Mouse (Mus musculus) Muller cell, postnatal 12 days (primary cell): ENCODE measurements around the gene Scn11a.

ENCODE experiments used
- DNase-seq: peaks from one replicate; pipeline ENCODE4 v3.0.0-alpha.2; 2015; ENCODE audit errors: inconsistent ontology term

Gene Scn11a

DNA sequence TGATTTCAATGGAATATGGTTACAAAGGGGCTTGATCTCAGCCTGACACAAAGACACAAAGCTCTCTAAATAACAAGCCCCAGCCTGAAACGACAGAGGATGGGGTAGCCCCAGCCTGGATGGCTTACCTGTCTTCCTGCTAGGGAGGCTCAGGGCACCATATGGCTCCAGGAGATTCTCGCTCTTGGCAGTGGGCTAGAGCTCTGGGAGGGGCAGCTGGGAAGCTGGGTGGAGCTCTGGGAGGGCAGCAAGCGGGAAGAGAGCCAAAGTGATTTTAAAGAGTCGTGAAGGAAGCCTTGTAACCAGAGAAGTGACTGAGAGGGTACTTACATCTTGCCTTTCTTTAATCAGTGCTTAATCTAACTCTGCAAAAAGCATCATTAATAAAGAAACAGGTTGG, at the start of gene Scn11a:
Gene Scn11a, minus strand, starts transcription at position 160 of the 400 bp plus-strand sequence.
- no peak for DNase-seq

DNA sequence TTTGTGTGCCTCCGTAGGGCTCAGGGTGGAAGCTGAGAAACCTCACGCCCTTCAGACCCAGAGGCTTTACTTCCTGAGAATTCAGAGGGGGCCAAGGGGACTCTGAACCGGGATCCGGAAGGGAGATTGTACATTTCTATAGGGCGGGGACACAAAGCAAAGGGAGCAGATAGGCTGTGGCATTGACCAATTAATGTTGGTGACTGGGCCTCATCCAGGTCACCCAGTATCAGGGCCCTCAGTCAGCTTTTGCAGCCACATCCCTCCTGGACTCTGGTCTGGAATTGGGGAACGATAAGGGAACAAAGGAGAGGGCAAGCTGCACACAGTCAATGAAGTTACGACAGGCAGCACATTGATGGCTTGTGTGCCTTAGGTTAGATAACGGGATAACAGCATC, 28.9 kb upstream of the Scn11a start:
- no peak for DNase-seq

DNA sequence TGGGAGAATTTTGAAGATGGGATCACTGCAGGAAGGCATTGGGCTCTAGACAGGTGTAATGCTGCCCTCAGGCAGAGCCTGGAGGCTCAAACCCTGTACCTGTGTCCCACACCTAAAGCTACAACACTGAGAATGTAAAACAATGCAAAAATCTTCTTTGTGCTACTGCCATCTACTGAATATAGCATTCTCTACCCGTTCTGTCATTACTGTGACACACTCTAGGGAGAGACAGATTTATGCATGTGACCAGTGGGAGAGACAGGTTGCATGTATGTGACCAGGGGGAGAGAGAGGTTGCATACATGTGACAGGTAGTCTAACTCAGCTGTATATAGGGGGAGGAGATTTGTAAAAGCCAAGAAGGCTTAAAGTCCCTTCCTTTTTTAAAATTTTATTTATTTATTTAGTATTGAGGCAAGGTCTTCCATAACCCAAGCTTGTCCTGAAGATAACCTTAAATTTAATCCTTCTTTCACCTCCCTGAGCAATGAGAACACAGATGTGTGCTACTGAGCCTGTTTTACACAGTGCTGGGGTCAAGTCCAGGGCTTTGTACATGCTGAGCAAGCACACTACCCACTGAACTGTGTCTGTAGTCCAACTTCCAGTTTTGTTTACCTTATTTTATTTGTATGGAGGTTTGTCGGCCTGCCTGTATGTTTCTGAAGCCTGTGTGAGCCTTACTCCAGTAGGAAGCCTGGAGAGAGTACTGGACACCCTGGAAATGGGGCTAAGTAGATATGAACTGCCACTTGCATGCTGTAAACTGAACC, 28.0 kb upstream of the Scn11a start:
- no peak for DNase-seq

DNA sequence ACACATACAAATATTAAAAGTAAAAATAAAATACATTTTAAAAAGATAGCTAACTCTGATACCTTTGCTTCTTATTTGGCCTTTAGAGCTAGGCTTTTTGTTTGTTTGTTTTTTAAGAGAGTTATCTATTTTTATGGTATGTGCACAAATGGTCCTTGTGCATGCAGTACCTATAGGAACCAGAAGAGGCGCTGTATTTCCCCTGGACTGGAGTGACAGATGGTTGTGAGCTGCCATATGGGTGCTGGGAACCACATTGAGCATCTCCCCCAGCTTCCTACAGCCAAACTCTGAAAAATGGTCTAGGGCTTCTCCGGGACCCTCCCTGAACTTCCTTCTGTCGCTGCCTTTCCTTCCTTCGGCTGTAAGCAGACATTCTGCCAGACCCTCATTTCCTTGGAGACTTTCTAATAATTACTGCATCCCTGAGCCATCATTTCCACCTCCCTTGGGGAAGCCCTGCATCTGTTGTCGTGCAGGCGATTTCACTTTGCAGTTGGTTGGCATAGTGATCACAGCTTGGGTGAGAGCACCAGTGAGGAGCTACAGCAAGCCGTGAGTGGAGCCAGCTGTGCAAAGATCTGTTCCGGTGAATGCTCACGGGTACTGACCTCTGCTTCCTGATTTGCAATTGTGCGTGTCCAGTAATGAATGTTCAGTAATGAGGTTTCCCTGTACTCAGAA, 27.2 kb upstream of the Scn11a start:
- DNase-seq, result no peak

DNA sequence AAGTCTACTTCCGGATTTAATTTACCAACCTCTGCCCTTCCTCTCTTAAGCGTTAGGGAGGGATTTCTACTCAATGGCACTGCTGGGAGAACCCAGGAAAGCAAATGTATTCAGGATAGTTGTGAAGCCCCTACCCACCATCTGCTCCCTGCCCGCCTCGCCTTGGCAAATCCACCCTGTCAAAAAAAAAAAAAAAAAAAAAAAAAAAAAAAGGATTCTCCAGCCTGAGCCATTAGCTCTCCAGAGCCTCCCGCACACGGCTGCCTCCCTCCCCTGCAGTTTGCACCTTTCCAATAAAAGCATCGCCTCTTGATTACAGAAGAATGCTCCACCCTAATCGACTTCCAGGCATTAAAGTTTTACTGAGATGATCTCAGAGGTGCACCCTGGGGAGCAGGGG, 24.0 kb upstream of the Scn11a start:
- no peak for DNase-seq

DNA sequence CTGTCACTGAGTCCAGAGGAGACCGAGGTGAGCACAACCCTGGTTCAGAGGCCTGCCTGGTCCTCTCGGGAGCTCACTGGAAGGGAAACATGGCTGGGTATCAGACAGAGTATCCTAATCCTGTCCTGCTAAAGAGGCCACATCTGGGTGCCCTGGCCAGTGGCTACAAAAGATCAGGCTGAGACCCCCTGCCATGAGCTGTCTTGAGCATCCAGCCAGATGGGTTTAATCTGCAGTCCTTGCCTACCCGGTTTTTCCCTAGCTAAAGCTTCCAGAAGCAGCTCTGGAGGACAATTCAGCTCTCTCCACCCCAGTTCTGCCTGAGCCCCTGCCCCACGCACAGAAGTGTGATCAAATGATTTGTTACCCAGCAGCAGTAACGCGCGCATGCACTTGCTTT, 23.4 kb upstream of the Scn11a start:
- DNase-seq, result no peak

DNA sequence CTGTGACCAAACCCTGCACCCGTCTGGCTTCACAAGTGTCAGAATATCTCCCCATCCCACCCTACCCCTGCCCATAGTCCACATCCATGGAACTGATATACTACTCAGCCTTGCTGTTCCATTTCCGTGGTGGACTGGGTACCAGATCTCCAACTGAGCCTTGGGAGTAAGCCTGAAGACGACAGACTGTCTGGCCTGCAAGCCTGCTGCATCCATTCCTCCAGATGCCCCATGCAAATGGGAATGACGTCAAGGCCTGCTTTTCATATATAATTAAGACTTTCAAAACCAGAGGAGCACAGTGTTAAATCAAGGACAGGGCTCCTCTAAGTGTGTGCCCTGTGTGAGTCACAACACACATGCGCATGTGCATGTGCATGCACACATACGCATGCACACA, 21.9 kb upstream of the Scn11a start:
- DNase-seq, result no peak

DNA sequence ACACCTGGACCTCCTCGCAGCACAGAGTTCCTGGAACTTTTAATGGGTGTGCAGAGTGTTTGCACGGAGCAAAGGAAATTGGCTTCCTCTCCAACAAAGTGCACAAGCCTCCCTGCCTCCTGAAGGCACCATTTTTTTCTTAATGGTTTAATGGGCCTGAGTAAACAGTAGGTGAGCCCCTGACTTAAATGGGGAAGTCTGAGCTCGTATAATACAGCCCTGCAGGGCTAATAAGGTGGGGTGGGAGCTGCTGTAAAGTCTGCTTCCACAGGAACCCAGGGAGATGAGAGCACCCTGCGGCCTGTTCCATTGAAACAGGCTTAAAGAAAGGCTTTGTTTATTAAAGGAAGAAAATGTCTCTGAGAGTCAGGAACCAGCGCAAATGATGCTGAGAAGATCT, 19.5 kb upstream of the Scn11a start:
- DNase-seq, result no peak

DNA sequence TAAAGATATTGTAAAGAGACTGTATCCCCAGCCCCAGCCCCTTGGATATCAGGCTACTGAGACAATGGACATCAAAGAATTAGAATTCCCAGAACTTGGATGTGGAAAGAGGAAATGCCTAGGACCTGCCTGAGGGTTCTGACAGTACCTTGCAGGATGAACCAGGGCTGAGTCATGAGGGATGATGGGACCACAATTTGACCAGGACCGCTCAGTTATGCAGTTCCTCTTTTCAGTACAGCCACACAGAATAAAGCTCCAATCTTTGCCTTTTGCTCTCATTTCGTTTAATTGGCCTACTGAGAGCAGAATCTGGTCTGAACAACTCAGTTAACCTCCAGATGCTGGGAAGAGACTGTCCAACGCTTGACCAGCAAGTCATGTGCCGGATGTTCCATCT, 18.3 kb upstream of the Scn11a start:
- DNase-seq, result no peak

DNA sequence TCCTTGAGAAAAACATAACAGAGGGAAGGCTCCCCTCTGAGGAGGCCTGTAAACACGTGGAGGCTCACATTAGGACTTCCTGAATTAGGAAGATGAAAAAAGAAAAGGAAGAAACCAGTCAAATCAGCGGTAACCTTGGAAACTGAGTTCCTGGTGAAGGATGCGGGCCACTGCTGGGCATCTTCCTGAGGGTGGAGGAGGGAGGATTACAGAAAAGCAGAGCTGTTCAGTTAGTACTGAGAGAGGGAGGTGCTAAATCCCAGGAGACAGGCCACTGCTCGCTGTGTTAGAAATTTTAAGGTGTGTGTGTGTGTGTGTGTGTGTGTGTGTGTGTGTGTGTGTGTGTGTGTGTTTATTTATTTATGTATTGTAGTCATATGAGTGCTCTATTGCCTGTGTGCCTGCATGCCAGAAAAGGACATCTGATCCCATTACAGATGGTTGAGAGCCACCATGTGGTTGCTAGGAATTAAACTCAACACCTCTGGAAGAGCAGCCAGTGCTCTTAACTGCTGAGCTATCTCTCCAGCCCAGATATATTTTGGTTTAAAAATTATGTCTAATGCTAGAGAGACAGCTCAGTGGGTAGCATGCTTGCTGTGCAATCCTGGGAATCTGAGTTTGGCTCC, 17.4 kb upstream of the Scn11a start:
- no peak for DNase-seq

DNA sequence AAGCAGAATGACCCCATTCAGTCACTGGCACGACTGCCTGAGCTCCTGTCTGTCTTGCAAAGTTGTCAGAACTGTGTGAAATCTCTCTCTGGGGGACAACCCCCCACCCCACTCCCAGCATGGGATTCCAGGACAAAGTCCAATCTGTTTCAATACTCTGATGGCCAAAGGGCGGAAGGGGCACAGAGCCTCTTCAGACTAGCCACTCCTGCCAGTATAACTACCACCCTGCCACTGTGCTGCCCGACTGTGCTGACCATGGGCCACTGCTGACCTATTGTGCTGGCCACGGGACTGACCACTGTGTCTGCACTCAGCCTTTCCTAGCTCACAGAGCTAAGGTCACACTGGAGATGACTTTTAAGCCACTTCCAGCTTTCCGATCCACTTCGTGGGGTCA, 16.8 kb upstream of the Scn11a start:
- DNase-seq, result no peak

DNA sequence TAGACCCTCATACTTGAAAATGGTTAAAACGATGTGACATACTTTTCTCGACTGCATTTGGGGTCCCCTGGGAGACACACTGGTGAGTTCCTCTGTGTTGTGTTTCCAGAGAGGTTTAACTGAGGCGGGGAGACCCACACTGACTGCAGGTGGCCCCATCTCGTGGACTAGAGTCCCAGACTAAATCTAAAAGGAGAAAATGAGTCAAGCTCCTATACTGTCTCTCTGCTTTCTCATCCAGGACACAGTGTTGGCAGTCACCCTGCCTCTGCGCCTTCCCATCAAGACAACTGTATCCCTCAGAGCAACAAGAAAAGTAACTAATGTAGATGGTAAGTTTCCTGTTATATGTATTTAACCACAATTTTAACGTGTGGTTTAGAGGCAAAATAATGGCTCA, 15.9 kb upstream of the Scn11a start:
- no peak for DNase-seq

DNA sequence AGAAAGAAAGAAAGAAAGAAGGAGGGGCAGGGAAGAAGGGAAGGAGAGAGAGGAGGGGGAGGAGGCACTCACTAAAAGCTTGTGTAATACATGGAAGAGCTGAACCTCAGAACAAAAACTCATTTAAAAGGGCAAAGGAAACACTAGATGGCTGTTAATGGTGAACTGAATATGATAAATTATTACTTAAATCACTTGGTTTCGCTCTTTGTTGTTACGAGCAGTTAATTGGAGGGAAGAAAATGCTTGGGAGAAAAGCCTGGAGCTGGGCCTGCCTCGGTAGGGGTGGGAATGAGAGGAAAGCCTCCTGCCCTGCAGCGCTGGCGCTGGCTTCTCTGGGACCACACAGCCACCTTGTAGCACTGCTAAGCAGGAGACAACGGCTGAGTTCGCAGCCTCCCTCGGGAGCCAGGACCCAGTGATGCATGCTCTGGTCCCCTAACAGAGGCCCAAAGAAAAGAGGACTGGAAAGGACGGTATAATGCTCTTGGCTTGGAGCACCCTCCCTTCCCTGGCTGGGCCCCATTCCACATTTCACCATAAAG, 10.4 kb upstream of the Scn11a start:
- DNase-seq, result no peak

DNA sequence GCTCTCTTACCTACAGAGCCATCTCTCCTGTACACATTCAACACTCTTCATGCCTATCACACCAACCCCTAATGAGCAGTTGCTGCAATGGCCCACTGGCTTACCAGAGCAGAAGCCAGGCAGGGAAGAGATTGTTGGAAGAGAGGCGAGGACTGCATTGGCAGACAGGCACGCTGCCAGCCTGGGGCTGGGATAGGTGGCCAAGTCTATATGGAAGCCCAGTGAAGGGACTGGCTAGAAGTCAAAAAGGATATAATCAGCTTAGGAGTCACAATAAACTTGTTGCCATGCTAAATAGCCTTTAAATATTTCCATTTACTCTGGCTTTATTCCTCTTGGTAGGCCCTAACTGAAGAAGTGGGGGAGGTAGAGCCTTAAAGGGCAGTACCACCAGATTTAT, 5.7 kb upstream of the Scn11a start:
- DNase-seq, result no peak

DNA sequence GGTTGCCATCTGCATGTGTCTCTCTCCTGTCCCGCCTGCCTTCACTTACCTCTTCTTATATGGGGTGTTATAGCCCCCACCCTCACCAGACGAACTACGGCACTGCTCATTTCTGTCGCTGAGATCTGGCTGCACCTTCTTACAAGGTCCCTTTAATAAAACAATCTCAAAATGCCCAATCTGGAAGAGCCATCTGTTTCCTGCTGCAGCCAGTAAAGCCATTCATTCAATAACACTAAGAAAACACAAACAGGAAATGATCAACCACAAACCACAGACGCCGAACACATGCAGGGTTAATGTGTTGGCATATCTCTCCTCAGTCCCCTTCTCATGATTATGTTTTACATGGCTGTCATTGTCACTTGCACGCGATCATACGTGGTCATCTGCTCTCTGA, 1.5 kb downstream of the Scn11a start:
- no peak for DNase-seq

DNA sequence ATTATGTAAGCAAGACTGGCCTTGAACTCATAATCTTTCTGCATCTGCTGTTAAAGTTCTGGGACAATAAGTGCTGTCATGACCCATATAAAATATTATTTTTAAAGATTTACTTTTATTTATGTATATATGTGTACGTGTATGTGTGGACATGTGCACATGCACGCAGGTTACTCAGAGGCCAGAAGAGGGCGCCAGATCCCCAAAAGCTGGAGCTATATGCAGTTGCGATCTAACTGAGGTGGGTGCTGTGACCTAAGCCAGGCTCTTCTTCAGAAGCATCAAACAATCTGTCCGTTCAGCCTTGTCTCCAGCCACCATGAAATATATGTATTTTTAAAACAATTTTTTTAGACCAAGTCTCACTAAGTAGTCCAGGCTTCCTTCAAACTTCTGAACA, 11.6 kb downstream of the Scn11a start:
- no peak for DNase-seq

DNA sequence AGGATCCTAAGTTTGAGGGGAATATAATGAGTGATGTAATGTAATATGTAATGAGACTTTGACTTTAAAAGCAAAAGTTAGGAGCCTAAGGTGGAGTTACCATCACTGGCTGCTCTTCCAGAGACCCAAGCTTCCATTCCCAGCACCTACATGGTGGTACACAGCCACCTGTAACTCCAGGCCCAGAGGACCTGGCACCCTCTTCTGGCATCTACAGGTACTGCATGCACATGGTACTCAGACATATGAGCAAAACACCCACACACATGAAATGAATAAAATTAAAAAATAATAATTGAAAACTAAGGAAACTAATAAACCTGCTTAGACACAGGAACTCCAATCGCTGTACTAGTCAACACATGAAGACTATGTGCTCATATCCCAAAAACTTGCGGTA, 18.8 kb downstream of the Scn11a start:
- no peak for DNase-seq

DNA sequence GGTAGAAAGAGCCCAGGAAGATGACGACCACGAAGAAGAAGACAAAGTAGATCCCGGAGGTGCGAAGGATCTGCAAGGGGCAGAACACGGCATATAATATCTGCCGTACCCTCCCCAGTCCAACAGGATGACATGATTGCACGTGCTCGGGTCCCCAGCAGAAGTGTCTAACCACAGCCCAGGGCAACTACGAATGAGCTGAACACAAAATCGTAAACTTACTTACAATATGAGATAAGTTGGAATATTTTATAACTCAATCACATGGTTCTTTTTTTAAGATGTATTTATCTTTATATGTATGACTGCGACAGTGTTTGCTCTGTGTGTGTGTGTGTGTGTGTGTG, 20.8 kb downstream of the Scn11a start:
- DNase-seq, result no peak

DNA sequence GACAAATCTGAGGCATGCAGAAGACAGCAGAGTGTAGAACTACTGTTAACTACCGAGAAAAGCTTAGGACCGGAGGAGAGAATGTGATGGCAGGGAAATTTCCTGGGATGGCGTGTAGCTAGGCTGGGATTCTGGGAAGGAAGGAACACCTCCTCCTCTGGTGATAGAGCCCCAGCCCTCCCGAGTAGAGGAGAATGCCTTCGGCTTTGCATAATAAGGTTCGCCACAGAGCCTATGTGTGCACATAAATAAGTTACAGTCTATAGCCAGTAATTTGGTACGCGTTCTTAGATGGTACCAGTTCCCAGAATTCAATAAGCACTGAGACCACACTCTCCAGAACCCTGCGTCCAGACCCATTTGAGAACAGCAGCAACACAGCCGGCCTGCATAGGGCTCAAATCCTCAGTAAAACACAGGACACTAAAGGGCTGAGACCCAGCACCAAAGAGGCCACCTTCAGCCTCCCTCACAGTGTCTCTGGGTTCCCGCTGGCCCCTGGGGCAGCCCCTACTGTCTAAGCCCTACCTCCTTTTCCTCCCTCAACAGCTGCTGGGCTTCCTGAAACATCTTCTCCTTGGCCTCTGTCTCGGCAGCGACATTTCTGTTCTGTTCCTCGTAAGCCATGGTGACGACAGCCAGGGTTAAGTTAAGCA, 21.3 kb downstream of the Scn11a start:
- DNase-seq, result no peak

DNA sequence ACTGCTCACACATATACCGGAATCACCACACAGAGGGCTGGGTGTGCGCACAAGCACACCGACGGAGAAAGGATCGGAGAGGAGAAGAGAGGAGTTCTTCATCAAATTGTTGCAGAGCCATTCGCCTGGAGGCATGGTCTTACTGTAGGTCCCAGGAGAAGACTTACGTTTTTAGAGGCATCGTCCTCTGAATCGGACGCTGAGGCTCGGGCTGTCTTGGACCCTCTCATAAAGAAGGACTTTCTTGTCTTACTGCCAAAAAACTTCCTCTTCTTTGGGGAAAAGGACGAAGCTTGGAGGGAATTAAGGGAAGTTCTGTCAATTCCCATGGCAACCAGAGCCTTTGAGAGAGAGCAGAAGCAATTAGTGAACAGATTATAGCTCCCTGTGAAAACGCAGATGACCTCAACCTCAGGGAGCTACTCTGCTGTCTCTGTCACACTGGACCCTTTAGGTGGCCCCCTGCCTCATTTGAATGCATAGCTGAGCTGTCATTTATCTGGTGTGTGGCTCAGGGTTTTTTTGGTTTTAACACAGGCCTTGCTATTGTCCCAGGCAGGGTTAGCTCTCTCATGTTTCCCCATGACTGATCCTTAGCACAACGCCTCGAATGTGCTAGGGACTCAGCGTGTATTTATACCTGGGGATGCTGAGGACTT, 22.0 kb downstream of the Scn11a start:
- no peak for DNase-seq

DNA sequence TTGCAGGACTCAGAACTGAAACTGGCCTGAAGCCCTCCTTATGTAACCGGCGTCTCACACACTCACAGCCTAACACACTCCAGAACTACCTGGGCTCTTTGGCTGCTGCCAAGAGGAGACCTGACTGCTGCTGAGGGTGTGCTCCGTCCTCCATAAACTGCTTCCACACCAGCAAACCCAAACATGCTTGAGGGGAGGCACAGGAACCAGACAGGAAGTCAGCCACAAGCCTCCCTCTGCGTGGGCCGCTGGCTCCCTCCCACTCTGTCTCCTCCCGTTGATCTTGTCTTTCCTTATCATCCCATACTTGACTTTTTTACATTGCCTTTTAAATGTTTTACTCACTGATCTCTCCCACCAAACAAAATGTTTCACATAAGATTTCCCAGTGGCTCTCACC, 23.8 kb downstream of the Scn11a start:
- no peak for DNase-seq

DNA sequence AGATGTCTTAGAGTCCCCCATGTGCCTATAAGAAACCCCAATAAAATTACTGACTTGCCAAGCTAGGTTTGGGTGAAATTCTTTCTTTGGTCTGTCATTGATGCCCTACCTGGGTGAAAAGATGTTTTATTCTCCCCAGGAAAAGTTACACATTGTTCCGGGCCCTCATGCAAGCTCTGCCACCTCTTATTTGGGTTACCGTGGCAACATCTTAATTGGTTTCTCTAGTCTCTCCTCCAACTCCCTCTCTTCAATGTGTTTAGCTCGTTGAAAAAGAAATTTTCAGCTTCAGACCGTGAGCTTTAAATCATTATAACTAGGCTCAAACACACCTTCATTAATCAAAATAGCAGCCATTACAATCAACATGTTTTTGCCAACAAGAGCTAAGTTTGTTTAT, 28.5 kb downstream of the Scn11a start:
- DNase-seq, result no peak
